Mouse (Mus musculus) embryonic fibroblast, embryonic 13.5 days (primary cell): ENCODE measurements at regions not wholly inside any gene's neighbourhood (a gene's known extent, or its start where the extent isn't known, plus 50 kb on each side); places are given as distances from the start of the nearest gene placed in this dataset.
"Not testable (repeated sequence)": the region's sequence is repeated elsewhere in the genome, so short reads cannot be mapped to it uniquely, and the experiment has no call there.

ENCODE experiments used
- H3K27ac ChIP-seq: 2 replicates; pipeline ENCODE4 v1.5.1; 2012; ENCODE audit warnings: low read length, control low read depth, inconsistent platforms; ENCODE audit not compliant: insufficient read depth
- H3K4me1 ChIP-seq: 2 replicates; pipeline ENCODE4 v1.6.1; 2011; ENCODE audit warnings: low read length; ENCODE audit not compliant: control insufficient read depth, insufficient read depth
- H3K4me3 ChIP-seq: 2 replicates; pipeline ENCODE4 v1.5.1; 2011; ENCODE audit warnings: mild to moderate bottlenecking, control low read depth, low read length; ENCODE audit not compliant: insufficient read depth
- CTCF ChIP-seq: IDR thresholded peaks from 2 replicates; pipeline ENCODE4 v1.5.1; 2011; ENCODE audit warnings: mild to moderate bottlenecking, control low read depth, low read length, moderate library complexity, borderline replicate concordance; ENCODE audit not compliant: insufficient read depth
- POLR2A ChIP-seq: IDR thresholded peaks from 2 replicates; pipeline ENCODE4 v1.6.1; 2011; ENCODE audit warnings: low read depth, mild to moderate bottlenecking, control low read depth, low read length, moderate library complexity

DNA sequence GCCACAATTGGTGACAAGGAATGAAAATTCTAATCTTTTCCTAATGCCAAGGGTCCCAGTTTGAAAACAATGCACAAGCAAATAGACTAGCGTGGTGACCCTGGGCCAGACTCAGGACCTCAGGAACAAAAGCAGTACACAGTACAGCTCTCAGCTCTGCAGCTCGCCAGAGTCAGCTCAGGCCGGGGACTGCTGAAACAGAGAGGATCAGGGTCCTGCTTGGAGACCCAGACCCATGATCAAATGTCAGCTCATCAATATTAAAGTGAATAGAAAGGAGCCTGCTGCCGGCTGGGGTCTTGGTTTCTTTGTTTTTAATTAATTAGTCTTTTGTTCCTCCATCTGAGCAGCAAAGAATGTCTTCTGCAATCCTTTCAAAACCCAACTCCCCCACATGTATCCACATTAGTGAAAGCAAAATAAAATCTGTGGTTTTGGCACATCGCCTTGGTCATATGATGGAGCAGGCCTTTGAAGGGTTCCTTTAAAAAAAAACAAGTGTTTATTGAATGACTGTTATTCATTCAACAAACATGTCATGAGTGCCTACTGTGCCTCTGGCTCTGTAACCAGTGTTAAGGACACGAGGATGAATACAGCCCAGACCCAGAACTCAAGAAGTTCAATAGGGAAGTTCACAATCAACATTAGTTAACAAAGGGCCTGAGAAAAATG lies 154.4 kb downstream of the Nuak1 start:
- Histone ChIP-seq H3K27ac (peak overlapping the region; percentile 58), H3K4me3 (no peak overlapping the region), H3K4me1 (no peaks in the 10 kb centered on the region)
- TF ChIP-seq POLR2A, result no peak
- no peak for TF ChIP-seq CTCF

- no peak overlapping the region for H3K4me3 ChIP-seq
- H3K27ac ChIP-seq, result peak overlapping the region; percentile 72
- H3K4me1 ChIP-seq, result no peaks in the 10 kb centered on the region
- TF ChIP-seq CTCF, result no peak
- TF ChIP-seq POLR2A, result no peak
Observed at GRCm38 (mm10) chr10:84294422-84294821, 146.0 kb downstream of the Nuak1 start.

DNA sequence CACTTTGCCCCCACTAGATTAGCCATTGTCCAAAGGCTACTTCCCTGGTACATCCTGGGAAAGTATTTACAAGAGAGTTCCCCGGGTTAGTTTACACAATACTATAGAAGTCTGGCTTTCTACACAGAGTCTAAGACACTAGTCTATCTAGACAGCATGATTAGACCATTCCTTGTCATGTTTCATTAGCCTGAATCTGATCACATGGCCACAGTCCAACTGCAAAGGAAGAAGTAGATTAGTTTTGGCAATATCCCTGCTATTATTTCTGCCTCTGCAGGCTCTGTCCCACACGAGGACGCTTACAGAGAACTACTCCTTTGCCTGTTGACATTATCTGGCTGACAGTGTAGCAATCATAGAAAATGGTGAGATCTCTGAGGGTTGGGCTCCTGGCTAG lies 144.2 kb downstream of the Nuak1 start:
- H3K4me1 ChIP-seq, result no peaks in the 10 kb centered on the region
- TF ChIP-seq POLR2A (no peak), CTCF (no peak)
- H3K27ac ChIP-seq, result no peak overlapping the region
- no peak overlapping the region for H3K4me3 ChIP-seq

GRCm38 (mm10) chr10:84301561-84301960 lies 138.8 kb downstream of the Nuak1 start:
- TF ChIP-seq CTCF, result no peak
- H3K4me3 ChIP-seq, result no peak overlapping the region
- no peaks in the 10 kb centered on the region for H3K4me1 ChIP-seq
- no peak overlapping the region for H3K27ac ChIP-seq

- TF ChIP-seq POLR2A (no peak), CTCF (no peak)
- Histone ChIP-seq H3K4me3 (no peak overlapping the region), H3K4me1 (no peaks in the 10 kb centered on the region), H3K27ac (no peak overlapping the region)
Observed at GRCm38 (mm10) chr10:84302821-84303520, 137.4 kb downstream of the Nuak1 start.

- H3K4me3 ChIP-seq, H3K27ac ChIP-seq, H3K4me1 ChIP-seq: not testable (repeated sequence)
Observed at GRCm38 (mm10) chr10:84308746-84309145, 131.7 kb downstream of the Nuak1 start.

GRCm38 (mm10) chr10:84310653-84311052 lies 129.7 kb downstream of the Nuak1 start:
- no peak overlapping the region for H3K4me3 ChIP-seq
- TF ChIP-seq CTCF, result no peak
- no peak for TF ChIP-seq POLR2A
- no peaks in the 10 kb centered on the region for H3K4me1 ChIP-seq
- H3K27ac ChIP-seq, result no peak overlapping the region

GRCm38 (mm10) chr10:84312656-84313055 lies 127.7 kb downstream of the Nuak1 start:
- TF ChIP-seq POLR2A, result no peak
- TF ChIP-seq CTCF, result no peak
- H3K4me1 ChIP-seq, result no peaks in the 10 kb centered on the region
- no peak overlapping the region for H3K4me3 ChIP-seq
- no peak overlapping the region for H3K27ac ChIP-seq

DNA sequence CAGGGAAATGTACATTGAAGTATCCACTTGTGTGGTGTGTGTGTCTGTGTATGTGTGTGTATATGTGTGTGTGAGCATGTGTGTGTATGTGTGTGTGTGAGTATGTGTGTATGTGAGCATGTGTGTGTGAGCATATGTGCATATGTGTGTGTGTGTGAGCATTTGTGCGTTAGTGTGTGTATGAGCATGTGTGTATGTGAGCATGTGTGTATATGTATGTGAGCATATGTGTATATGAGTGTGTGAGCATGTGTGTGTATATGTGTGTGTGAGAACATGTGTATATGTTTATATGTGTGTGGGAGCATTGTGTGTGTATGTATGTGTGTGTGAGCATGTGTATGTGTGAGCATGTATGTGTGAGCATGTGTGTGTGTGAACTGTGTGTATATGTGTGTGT lies 123.5 kb downstream of the Nuak1 start:
- H3K4me3 ChIP-seq, result no peak overlapping the region
- H3K4me1 ChIP-seq, result 0 out of 2 replicates have a peak, but pooled peaks cover 2% of the 10 kb centered on the region
- no peak overlapping the region for H3K27ac ChIP-seq
- no peak for TF ChIP-seq POLR2A
- TF ChIP-seq CTCF, result no peak

DNA sequence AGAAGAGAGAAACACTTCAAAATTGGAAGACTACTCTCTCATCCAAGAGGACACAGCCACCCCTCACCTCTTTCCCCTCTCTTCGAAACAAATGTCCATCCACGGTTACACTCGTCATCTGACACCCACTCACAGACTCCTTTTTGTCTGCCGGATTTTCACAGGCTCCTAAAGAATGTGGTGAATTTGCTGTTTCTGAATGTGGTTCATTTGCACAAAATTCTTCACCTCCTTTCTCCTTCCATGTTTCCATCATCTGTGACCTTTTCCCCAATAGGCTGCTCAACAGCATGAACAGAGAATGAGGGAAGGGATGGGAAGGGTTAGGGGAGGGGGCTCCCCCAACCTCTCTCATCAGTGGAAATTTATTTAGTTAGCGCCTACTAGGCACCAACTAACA lies 122.4 kb downstream of the Nuak1 start:
- TF ChIP-seq CTCF, result no peak
- no peak for TF ChIP-seq POLR2A

More for the DNA sequence above, 122.4 kb downstream of the Nuak1 start:
- H3K4me1 ChIP-seq, result 0 out of 2 replicates have a peak, but pooled peaks cover 2% of the 10 kb centered on the region
- no peak overlapping the region for H3K4me3 ChIP-seq
- H3K27ac ChIP-seq, result no peak overlapping the region
